Mouse (Mus musculus) stomach, postnatal 0 days (tissue): ENCODE data around the gene Iqcm.

Experiments used
- CTCF ChIP-seq: IDR thresholded peaks from 2 replicates; pipeline ENCODE4 v1.5.1; 2016; ENCODE audit warnings: antibody characterized with exemption, low read depth, mild to moderate bottlenecking, moderate library complexity
- EP300 ChIP-seq: optimal IDR thresholded peaks from 2 replicates; pipeline ENCODE3; 2016; ENCODE audit warnings: antibody characterized with exemption

GRCm38 (mm10) chr8:75448394-75448793 is at the start of gene Iqcm:
- TF ChIP-seq CTCF, result no peak
- TF ChIP-seq EP300, result no peak
